9 mouse cellular contexts compared by ENCODE assay signal in the genomic region with DNA sequence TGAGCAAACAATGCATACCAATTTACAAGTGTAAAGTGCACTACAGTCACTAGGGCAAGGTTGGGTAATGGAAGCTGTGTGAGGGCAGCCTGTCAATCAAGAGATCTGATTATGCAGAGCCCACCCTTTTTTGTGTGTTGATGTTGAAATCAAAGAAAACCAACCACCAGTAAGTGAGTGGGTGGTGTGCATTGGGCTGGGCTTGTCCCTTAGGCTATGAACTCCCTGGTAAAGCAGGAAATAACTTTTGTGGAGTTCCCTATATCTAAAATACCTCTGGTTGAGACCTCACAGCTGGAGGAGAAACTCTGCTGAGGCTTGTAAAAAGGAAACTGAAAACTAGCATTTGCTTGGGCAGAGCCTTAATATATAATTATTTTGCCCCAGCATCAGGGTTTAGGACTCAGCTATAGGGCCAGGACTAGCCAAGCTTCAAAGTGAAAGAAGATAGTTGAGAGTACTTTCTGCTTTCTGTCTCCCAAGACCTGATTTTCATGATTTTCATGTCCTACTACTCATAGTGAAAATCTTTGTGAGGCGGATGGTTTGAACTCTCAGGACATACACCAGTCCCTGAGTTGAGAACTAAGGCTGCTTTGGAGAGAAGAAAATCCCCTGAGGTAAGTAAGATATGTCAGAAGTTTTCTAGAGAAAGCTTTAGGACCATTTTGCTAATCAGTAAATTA. TPM values are rescaled to one million over a fixed set of nuclear protein-coding genes. Genes with fewer than 3 reads are reported as not detected.
DNase-seq lines count a peak whose midpoint lies in the region; ATAC-seq and TF ChIP-seq lines count a peak whose summit lies in the region.
"Had no signal": no experiment of that assay in that cellular context is flagged by ENCODE, and none has a peak within 500 bp of the region (broad histone marks: within the 10 kb centered on the region; RNA-seq: fewer than 3 reads in every experiment).

No protein-coding gene starts in this region.

- TF ChIP-seq CTCF in stomach, postnatal 0 days (IDR thresholded peaks at IDR 0.05; ENCODE audit: low read depth) = no peak

- H3K4me3 ChIP-seq in embryonic facial prominence, embryonic 14.5 days (ENCODE audit: low read depth, low read length) = no peak overlapping the region
- H3K4me3 ChIP-seq in embryonic facial prominence, embryonic 10.5 days = no peak overlapping the region
- no peak overlapping the region for H3K4me3 ChIP-seq in liver, embryonic 15.5 days (replicated peaks)
- H3K4me3 ChIP-seq in stomach, postnatal 0 days (ENCODE audit: low read depth, low read length) = no peak overlapping the region
- H3K4me3 ChIP-seq in midbrain, embryonic 14.5 days (replicated peaks; ENCODE audit: low read depth, low read length) = no peak overlapping the region
- H3K4me3 ChIP-seq in midbrain, embryonic 10.5 days = no peak overlapping the region

- no peaks in the 10 kb centered on the region for H3K9me3 ChIP-seq in embryonic facial prominence, embryonic 14.5 days (ENCODE audit: control insufficient read depth, low read length)
- H3K9me3 ChIP-seq in embryonic facial prominence, embryonic 10.5 days = no peaks in the 10 kb centered on the region
- no peaks in the 10 kb centered on the region for H3K9me3 ChIP-seq in liver, embryonic 15.5 days (replicated peaks)
- no peaks in the 10 kb centered on the region for H3K9me3 ChIP-seq in stomach, postnatal 0 days (ENCODE audit: control insufficient read depth, low read length)
- H3K9me3 ChIP-seq in midbrain, embryonic 14.5 days (ENCODE audit: control insufficient read depth, low read length) = no peaks in the 10 kb centered on the region
- no peaks in the 10 kb centered on the region for H3K9me3 ChIP-seq in midbrain, embryonic 10.5 days (replicated peaks)

- H3K27ac ChIP-seq in embryonic facial prominence, embryonic 14.5 days (replicated peaks; ENCODE audit: low read depth, low read length) = no peak overlapping the region
- H3K27ac ChIP-seq in embryonic facial prominence, embryonic 10.5 days (replicated peaks) = no peak overlapping the region
- H3K27ac ChIP-seq in liver, embryonic 15.5 days (replicated peaks) = 0 out of 2 replicates have a peak overlapping the region, but pooled peaks have one; percentile 24
- H3K27ac ChIP-seq in stomach, postnatal 0 days (replicated peaks) = no peak overlapping the region
- H3K27ac ChIP-seq in midbrain, embryonic 14.5 days (replicated peaks; ENCODE audit: low read depth, low read length) = no peak overlapping the region
- no peak overlapping the region for H3K27ac ChIP-seq in midbrain, embryonic 10.5 days (replicated peaks)

- no peak overlapping the region for H3K9ac ChIP-seq in embryonic facial prominence, embryonic 14.5 days (ENCODE audit: low read depth, low read length)
- no peak overlapping the region for H3K9ac ChIP-seq in liver, embryonic 15.5 days
- no peak overlapping the region for H3K9ac ChIP-seq in stomach, postnatal 0 days (ENCODE audit: low read length)
- no peak overlapping the region for H3K9ac ChIP-seq in midbrain, embryonic 14.5 days (replicated peaks; ENCODE audit: low read length)

- no peak for ATAC-seq in embryonic facial prominence, embryonic 14.5 days (ENCODE audit: low read depth)
- ATAC-seq in liver, embryonic 15.5 days (ENCODE audit: insufficient read depth) = peak; percentile 86
- peak; percentile 94 for ATAC-seq in stomach, postnatal 0 days (ENCODE audit: low FRiP score, low TSS enrichment)
- ATAC-seq in midbrain, embryonic 14.5 days (ENCODE audit: low FRiP score, low TSS enrichment) = no peak

- TF ChIP-seq EP300 in stomach, postnatal 0 days (optimal IDR thresholded peaks at IDR 0.05) = no peak

- H3K4me2 ChIP-seq in embryonic facial prominence, embryonic 14.5 days (ENCODE audit: low read depth, low read length) = no peak overlapping the region
- H3K4me2 ChIP-seq in liver, embryonic 15.5 days = no peak overlapping the region
- H3K4me2 ChIP-seq in stomach, postnatal 0 days (replicated peaks; ENCODE audit: low read depth) = no peak overlapping the region
- H3K4me2 ChIP-seq in midbrain, embryonic 14.5 days (ENCODE audit: low read length) = no peak overlapping the region

- H3K4me1 ChIP-seq in embryonic facial prominence, embryonic 14.5 days (ENCODE audit: control insufficient read depth, insufficient read depth, low read length) = no peaks in the 10 kb centered on the region
- no peaks in the 10 kb centered on the region for H3K4me1 ChIP-seq in embryonic facial prominence, embryonic 10.5 days
- no peaks in the 10 kb centered on the region for H3K4me1 ChIP-seq in liver, embryonic 15.5 days (replicated peaks)
- H3K4me1 ChIP-seq in stomach, postnatal 0 days (replicated peaks; ENCODE audit: control insufficient read depth, insufficient read depth) = no peaks in the 10 kb centered on the region
- H3K4me1 ChIP-seq in midbrain, embryonic 14.5 days (ENCODE audit: control insufficient read depth, insufficient read depth, low read length) = no peaks in the 10 kb centered on the region
- H3K4me1 ChIP-seq in midbrain, embryonic 10.5 days = no peaks in the 10 kb centered on the region

- no peaks in the 10 kb centered on the region for H3K36me3 ChIP-seq in embryonic facial prominence, embryonic 14.5 days (ENCODE audit: control insufficient read depth, insufficient read depth, low read length)
- H3K36me3 ChIP-seq in embryonic facial prominence, embryonic 10.5 days (replicated peaks) = no peaks in the 10 kb centered on the region
- no peaks in the 10 kb centered on the region for H3K36me3 ChIP-seq in liver, embryonic 15.5 days (replicated peaks)
- no peaks in the 10 kb centered on the region for H3K36me3 ChIP-seq in stomach, postnatal 0 days (ENCODE audit: control insufficient read depth, insufficient read depth, low read length)
- H3K36me3 ChIP-seq in midbrain, embryonic 14.5 days (ENCODE audit: control insufficient read depth, insufficient read depth, low read length) = no peaks in the 10 kb centered on the region
- H3K36me3 ChIP-seq in midbrain, embryonic 10.5 days = peaks cover 8% of the 10 kb centered on the region

- WGBS in embryonic facial prominence, embryonic 14.5 days = 82% methylated on average over 1 of the region's 1 CpGs
- 84% methylated on average over 1 of the region's 1 CpGs for WGBS in embryonic facial prominence, embryonic 10.5 days
- WGBS in liver, embryonic 15.5 days (ENCODE audit: insufficient replicate concordance) = 66% methylated on average over 1 of the region's 1 CpGs
- 82% methylated on average over 1 of the region's 1 CpGs for WGBS in stomach, postnatal 0 days
- WGBS in midbrain, embryonic 14.5 days = 79% methylated on average over 1 of the region's 1 CpGs
- 81% methylated on average over 1 of the region's 1 CpGs for WGBS in midbrain, embryonic 10.5 days

- H3K27me3 ChIP-seq in embryonic facial prominence, embryonic 14.5 days (replicated peaks; ENCODE audit: control insufficient read depth, insufficient read depth, low read length) = no peaks in the 10 kb centered on the region
- H3K27me3 ChIP-seq in embryonic facial prominence, embryonic 10.5 days (replicated peaks; ENCODE audit: low read depth, poor library complexity, severe bottlenecking) = no peaks in the 10 kb centered on the region
- no peaks in the 10 kb centered on the region for H3K27me3 ChIP-seq in liver, embryonic 15.5 days
- no peaks in the 10 kb centered on the region for H3K27me3 ChIP-seq in stomach, postnatal 0 days (ENCODE audit: control insufficient read depth, insufficient read depth, low read length)
- no peaks in the 10 kb centered on the region for H3K27me3 ChIP-seq in midbrain, embryonic 14.5 days (ENCODE audit: control insufficient read depth, insufficient read depth, low read length)
- no peaks in the 10 kb centered on the region for H3K27me3 ChIP-seq in midbrain, embryonic 10.5 days (ENCODE audit: low read depth, poor library complexity, severe bottlenecking)

- peak; percentile 36 for DNase-seq in embryonic facial prominence, embryonic 14.5 days (ENCODE audit: low spot score)
- no peak for DNase-seq in embryonic facial prominence, embryonic 10.5 days (ENCODE audit: low spot score)
- DNase-seq in spleen, postnatal 36 days (ENCODE audit: low spot score in 2 of 2) = peak; percentile 37 to 52
- no peak for DNase-seq in spleen, postnatal 4 days (ENCODE audit: low spot score in 2 of 2)
- DNase-seq in stomach, postnatal 0 days (ENCODE audit: low spot score) = peak; percentile 19
- no peak for DNase-seq in midbrain, embryonic 14.5 days
- DNase-seq in midbrain, embryonic 10.5 days (ENCODE audit: low spot score) = no peak
- DNase-seq: adrenal gland, postnatal 14 days had no signal

RNA-seq across cellular contexts. Expression of a gene that starts 51.6 kb away (rescaled TPM):
- 11.6 and 12.3 TPM in 2 replicates for polyA plus RNA-seq in embryonic facial prominence, embryonic 14.5 days (2014; fragmentation: Nextera tagmentation; extraction: Ambion mirVana)
- polyA plus RNA-seq in embryonic facial prominence, embryonic 10.5 days (2016; fragmentation: Nextera tagmentation; extraction: Ambion mirVana) = 1.6 and 2.0 TPM in 2 replicates
- polyA plus RNA-seq in liver, embryonic 15.5 days (2015; fragmentation: Nextera tagmentation; extraction: Ambion mirVana) = 1.7 and 2.0 TPM in 2 replicates
- 0.99 and 1.4 TPM in 2 replicates for polyA plus RNA-seq in stomach, postnatal 0 days (2015; fragmentation: Nextera tagmentation; extraction: Ambion mirVana)
- polyA plus RNA-seq in midbrain, embryonic 14.5 days (2014; fragmentation: Nextera tagmentation; extraction: Ambion mirVana) = 125 and 140 TPM in 2 replicates
- polyA plus RNA-seq in midbrain, embryonic 10.5 days (2016; fragmentation: Nextera tagmentation; extraction: Ambion mirVana) = 2.0 and 5.3 TPM in 2 replicates

Comparison
In these comparisons a context has a peak if more than half of its experiments do, and no peak if none do; other contexts are left out.
1. DNase-seq: peak in embryonic facial prominence, embryonic 14.5 days (single experiment), spleen, postnatal 36 days (2 of 2) and stomach, postnatal 0 days (single experiment); none in embryonic facial prominence, embryonic 10.5 days (single experiment), spleen, postnatal 4 days (0 of 2), midbrain, embryonic 14.5 days (single experiment) and midbrain, embryonic 10.5 days (single experiment).
2. ATAC-seq: peak in liver, embryonic 15.5 days (single experiment) and stomach, postnatal 0 days (single experiment); none in embryonic facial prominence, embryonic 14.5 days (single experiment) and midbrain, embryonic 14.5 days (single experiment).